Mouse (Mus musculus): Measurements from ENCODE around the gene Il23a. TPM values are rescaled to one million over a fixed set of nuclear protein-coding genes. Genes with fewer than 3 reads are reported as not detected.

The Il23a gene
- polyA plus RNA-seq, 1 experiment from 2014 or later = 0.34 TPM

- H3K4me1 ChIP-seq (replicated peaks; ENCODE audit: control insufficient read depth, insufficient read depth, low read length) = no peaks in the 10 kb centered on the region
- H3K4me2 ChIP-seq (ENCODE audit: low read depth, low read length) = no peak overlapping the region
- no peak overlapping the region for H3K27ac ChIP-seq (ENCODE audit: low read length)
- H3K27me3 ChIP-seq (ENCODE audit: control insufficient read depth, insufficient read depth, low read depth, low read length) = no peaks in the 10 kb centered on the region
- H3K36me3 ChIP-seq (ENCODE audit: control insufficient read depth, insufficient read depth, low read length) = no peaks in the 10 kb centered on the region
- no peak for ATAC-seq (ENCODE audit: low read depth)
- no peak overlapping the region for H3K4me3 ChIP-seq (ENCODE audit: low read length)
- WGBS = 64% methylated on average over 4 of the region's 4 CpGs
- no peaks in the 10 kb centered on the region for H3K9me3 ChIP-seq (ENCODE audit: control insufficient read depth, low read length)
- no peak overlapping the region for H3K9ac ChIP-seq (ENCODE audit: low read length)
Observed at GRCm38 (mm10) chr10:128258953-128259352, 39.6 kb downstream of the Il23a start.

- Histone ChIP-seq H3K4me2 (ENCODE audit: low read depth, low read length) (no peak overlapping the region), H3K9ac (ENCODE audit: low read length) (no peak overlapping the region), H3K4me3 (ENCODE audit: low read length) (no peak overlapping the region), H3K9me3 (ENCODE audit: control insufficient read depth, low read length) (no peaks in the 10 kb centered on the region), H3K4me1 (replicated peaks; ENCODE audit: control insufficient read depth, insufficient read depth, low read length) (no peaks in the 10 kb centered on the region), H3K27ac (ENCODE audit: low read length) (no peak overlapping the region), H3K36me3 (ENCODE audit: control insufficient read depth, insufficient read depth, low read length) (peaks cover 7% of the 10 kb centered on the region), H3K27me3 (ENCODE audit: control insufficient read depth, insufficient read depth, low read depth, low read length) (no peaks in the 10 kb centered on the region)
- WGBS = 76% methylated on average over 8 of the region's 8 CpGs
- ATAC-seq (ENCODE audit: low read depth) = no peak
Observed at GRCm38 (mm10) chr10:128256328-128256727, 42.2 kb downstream of the Il23a start.

GRCm38 (mm10) chr10:128255925-128256324 is 42.6 kb downstream of the Il23a start:
- peaks cover 11% of the 10 kb centered on the region for H3K36me3 ChIP-seq (ENCODE audit: control insufficient read depth, insufficient read depth, low read length)
- ATAC-seq (ENCODE audit: low read depth) = no peak
- no peak overlapping the region for H3K9ac ChIP-seq (ENCODE audit: low read length)
- no peak overlapping the region for H3K4me2 ChIP-seq (ENCODE audit: low read depth, low read length)
- no peak overlapping the region for H3K27ac ChIP-seq (ENCODE audit: low read length)
- no peak overlapping the region for H3K4me3 ChIP-seq (ENCODE audit: low read length)
- 75% methylated on average over 8 of the region's 8 CpGs for WGBS
- H3K9me3 ChIP-seq (ENCODE audit: control insufficient read depth, low read length) = no peaks in the 10 kb centered on the region
- no peaks in the 10 kb centered on the region for H3K27me3 ChIP-seq (ENCODE audit: control insufficient read depth, insufficient read depth, low read depth, low read length)
- no peaks in the 10 kb centered on the region for H3K4me1 ChIP-seq (replicated peaks; ENCODE audit: control insufficient read depth, insufficient read depth, low read length)

- H3K36me3 ChIP-seq (ENCODE audit: control insufficient read depth, insufficient read depth, low read length) = peaks cover 27% of the 10 kb centered on the region
- H3K4me2 ChIP-seq (ENCODE audit: low read depth, low read length) = no peak within 1 kb of the TSS
- H3K9me3 ChIP-seq (ENCODE audit: control insufficient read depth, low read length) = no peaks in the 10 kb centered on the region
- no peaks in the 10 kb centered on the region for H3K27me3 ChIP-seq (ENCODE audit: control insufficient read depth, insufficient read depth, low read depth, low read length)
- no peak for ATAC-seq (ENCODE audit: low read depth)
- no peak within 1 kb of the TSS for H3K9ac ChIP-seq (ENCODE audit: low read length)
- 70% methylated on average over 4 of the region's 4 CpGs for WGBS
- H3K27ac ChIP-seq (ENCODE audit: low read length) = no peak within 1 kb of the TSS
- H3K4me1 ChIP-seq (replicated peaks; ENCODE audit: control insufficient read depth, insufficient read depth, low read length) = no peaks in the 10 kb centered on the region
- no peak within 1 kb of the TSS for H3K4me3 ChIP-seq (ENCODE audit: low read length)
Observed at GRCm38 (mm10) chr10:128253677-128254255, 44.8 kb downstream of the Il23a start, which contains the start of gene Apon. Gene Apon, plus strand, starts transcription at chr10:128254096.

GRCm38 (mm10) chr10:128250565-128250964 is 48.0 kb downstream of the Il23a start:
- Histone ChIP-seq H3K4me2 (ENCODE audit: low read depth, low read length) (no peak overlapping the region), H3K9me3 (ENCODE audit: control insufficient read depth, low read length) (no peaks in the 10 kb centered on the region), H3K9ac (ENCODE audit: low read length) (no peak overlapping the region), H3K27ac (ENCODE audit: low read length) (no peak overlapping the region), H3K27me3 (ENCODE audit: control insufficient read depth, insufficient read depth, low read depth, low read length) (no peaks in the 10 kb centered on the region), H3K4me1 (replicated peaks; ENCODE audit: control insufficient read depth, insufficient read depth, low read length) (no peaks in the 10 kb centered on the region), H3K36me3 (ENCODE audit: control insufficient read depth, insufficient read depth, low read length) (peaks cover 45% of the 10 kb centered on the region), H3K4me3 (ENCODE audit: low read length) (no peak overlapping the region)
- no peak for ATAC-seq (ENCODE audit: low read depth)
- 85% methylated on average over 13 of the region's 13 CpGs for WGBS

- Histone ChIP-seq H3K9me3 (ENCODE audit: control insufficient read depth, low read length) (no peaks in the 10 kb centered on the region), H3K4me3 (ENCODE audit: low read length) (peak overlapping the region; percentile 7), H3K4me2 (ENCODE audit: low read depth, low read length) (peak overlapping the region; percentile 33), H3K27me3 (ENCODE audit: control insufficient read depth, insufficient read depth, low read depth, low read length) (no peaks in the 10 kb centered on the region), H3K36me3 (ENCODE audit: control insufficient read depth, insufficient read depth, low read length) (peaks cover 60% of the 10 kb centered on the region), H3K9ac (ENCODE audit: low read length) (no peak overlapping the region), H3K27ac (ENCODE audit: low read length) (peak overlapping the region; percentile 88), H3K4me1 (replicated peaks; ENCODE audit: control insufficient read depth, insufficient read depth, low read length) (no peaks in the 10 kb centered on the region)
- peak; percentile 81 for ATAC-seq (ENCODE audit: low read depth)
- WGBS = 70% methylated on average over 17 of the region's 17 CpGs
Observed at GRCm38 (mm10) chr10:128247020-128247732, 51.4 kb downstream of the Il23a start.

Other genes starting within 250 kb of the Il23a start
- gene Ptges3, start 239.8 kb downstream of the Il23a start, polyA plus RNA-seq (2015; fragmentation: Nextera tagmentation; extraction: Ambion mirVana) = 432 and 461 TPM in 2 replicates
- gene Atp5b, start 215.5 kb downstream of the Il23a start, polyA plus RNA-seq (2015; fragmentation: Nextera tagmentation; extraction: Ambion mirVana) = 2,116 and 2,117 TPM in 2 replicates
- 10.2 and 11.4 TPM in 2 replicates for gene Baz2a, start 207.2 kb downstream of the Il23a start, polyA plus RNA-seq (2015; fragmentation: Nextera tagmentation; extraction: Ambion mirVana)
- 37.4 and 40.7 TPM in 2 replicates for gene Rbms2, start 118.5 kb downstream of the Il23a start, polyA plus RNA-seq (2015; fragmentation: Nextera tagmentation; extraction: Ambion mirVana)
- 1.6 and 1.7 TPM in 2 replicates for gene Gls2, start 104.3 kb downstream of the Il23a start, polyA plus RNA-seq (2015; fragmentation: Nextera tagmentation; extraction: Ambion mirVana)
- gene Spryd4, start 86.9 kb downstream of the Il23a start, polyA plus RNA-seq (2015; fragmentation: Nextera tagmentation; extraction: Ambion mirVana) = 24.1 and 24.5 TPM in 2 replicates
- gene Mip, start 72.9 kb downstream of the Il23a start, polyA plus RNA-seq (2015; fragmentation: Nextera tagmentation; extraction: Ambion mirVana) = not detected in 2 replicates
- 52.1 and 58.4 TPM in 2 replicates for gene Timeless, start 66.7 kb downstream of the Il23a start, polyA plus RNA-seq (2015; fragmentation: Nextera tagmentation; extraction: Ambion mirVana)
- gene Apon, start 44.7 kb downstream of the Il23a start, polyA plus RNA-seq (2015; fragmentation: Nextera tagmentation; extraction: Ambion mirVana) = 0.14 and 0.63 TPM in 2 replicates
- gene Apof, start 30.1 kb downstream of the Il23a start, polyA plus RNA-seq (2015; fragmentation: Nextera tagmentation; extraction: Ambion mirVana) = 0.43 and 2.6 TPM in 2 replicates
- gene Stat2, start 28.2 kb downstream of the Il23a start, polyA plus RNA-seq (2015; fragmentation: Nextera tagmentation; extraction: Ambion mirVana) = 12.3 and 13.1 TPM in 2 replicates
- gene Pan2, start 4.6 kb upstream of the Il23a start, polyA plus RNA-seq (2015; fragmentation: Nextera tagmentation; extraction: Ambion mirVana) = 38.7 and 39.8 TPM in 2 replicates
- 326 and 347 TPM in 2 replicates for gene Cnpy2, start 23.7 kb upstream of the Il23a start, polyA plus RNA-seq (2015; fragmentation: Nextera tagmentation; extraction: Ambion mirVana)
- gene Cs, start 39.0 kb upstream of the Il23a start, polyA plus RNA-seq (2015; fragmentation: Nextera tagmentation; extraction: Ambion mirVana) = 171 TPM in 2 replicates
- 3.7 and 4.6 TPM in 2 replicates for gene Coq10a, start 70.2 kb upstream of the Il23a start, polyA plus RNA-seq (2015; fragmentation: Nextera tagmentation; extraction: Ambion mirVana)
- 8.4 and 9.6 TPM in 2 replicates for gene Ankrd52, start 78.4 kb upstream of the Il23a start, polyA plus RNA-seq (2015; fragmentation: Nextera tagmentation; extraction: Ambion mirVana)
- 0.13 and 1.0 TPM in 2 replicates for gene Slc39a5, start 102.5 kb upstream of the Il23a start, polyA plus RNA-seq (2015; fragmentation: Nextera tagmentation; extraction: Ambion mirVana)
- 67.7 and 74.5 TPM in 2 replicates for gene Nabp2, start 112.7 kb upstream of the Il23a start, polyA plus RNA-seq (2015; fragmentation: Nextera tagmentation; extraction: Ambion mirVana)
- 41.4 and 42.7 TPM in 2 replicates for gene Rnf41, start 112.9 kb upstream of the Il23a start, polyA plus RNA-seq (2015; fragmentation: Nextera tagmentation; extraction: Ambion mirVana)
- gene Smarcc2, start 160.5 kb upstream of the Il23a start, polyA plus RNA-seq (2015; fragmentation: Nextera tagmentation; extraction: Ambion mirVana) = 71.3 and 76.4 TPM in 2 replicates
- gene Myl6, start 195.4 kb upstream of the Il23a start, polyA plus RNA-seq (2015; fragmentation: Nextera tagmentation; extraction: Ambion mirVana) = 1,564 and 1,684 TPM in 2 replicates
- gene Myl6b, start 199.9 kb upstream of the Il23a start, polyA plus RNA-seq (2015; fragmentation: Nextera tagmentation; extraction: Ambion mirVana) = 3.5 and 5.1 TPM in 2 replicates
- gene Esyt1, start 227.1 kb upstream of the Il23a start, polyA plus RNA-seq (2015; fragmentation: Nextera tagmentation; extraction: Ambion mirVana) = 32.5 and 34.4 TPM in 2 replicates
- 10.9 and 11.9 TPM in 2 replicates for gene Zc3h10, start 249.0 kb upstream of the Il23a start, polyA plus RNA-seq (2015; fragmentation: Nextera tagmentation; extraction: Ambion mirVana)